Mouse (Mus musculus) heart, postnatal 0 days (tissue): ENCODE measurements at regions not wholly inside any gene's neighbourhood (a gene's known extent, or its start where the extent isn't known, plus 50 kb on each side); places are given as distances from the start of the nearest gene placed in this dataset.

ENCODE experiments used
- CTCF ChIP-seq: IDR thresholded peaks from 2 replicates; pipeline ENCODE4 v1.5.1; 2016; ENCODE audit warnings: antibody characterized with exemption, control low read depth, low read depth
- EP300 ChIP-seq: IDR thresholded peaks from 2 replicates; pipeline ENCODE4 v1.6.1; 2016; ENCODE audit warnings: antibody characterized with exemption, low read depth

DNA sequence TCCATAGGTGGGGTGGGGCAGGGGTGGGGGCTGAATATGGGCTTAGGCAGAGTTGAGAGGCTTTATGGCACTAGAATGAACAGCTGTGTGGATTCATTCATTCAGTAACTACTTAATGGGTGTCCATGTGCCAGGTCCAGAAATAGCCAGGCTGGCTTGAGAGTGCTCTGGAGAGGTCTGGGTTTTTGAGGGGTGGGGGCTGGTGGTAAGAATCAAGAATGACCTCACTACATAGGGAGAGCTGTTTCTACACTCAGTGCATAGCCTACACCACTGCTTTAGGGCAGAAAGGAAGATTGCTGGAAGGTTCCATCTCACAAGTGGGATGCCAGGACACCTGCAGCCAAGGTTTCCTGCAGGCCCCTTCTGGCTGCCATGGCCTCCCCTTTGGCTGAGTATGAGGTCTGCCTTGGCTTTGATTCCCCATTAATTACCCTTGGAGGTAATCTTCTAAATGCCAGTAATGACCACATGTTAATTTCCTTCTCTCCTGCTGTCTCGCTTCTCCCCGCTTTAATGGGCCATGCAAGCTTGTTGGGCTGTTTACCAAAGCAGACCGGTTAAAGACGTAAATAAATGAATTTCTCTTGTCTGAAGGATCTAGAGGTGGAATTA lies 71.7 kb upstream of the Klf4 start:
- TF ChIP-seq CTCF (no peak), EP300 (no peak)
